In the genomic region with DNA sequence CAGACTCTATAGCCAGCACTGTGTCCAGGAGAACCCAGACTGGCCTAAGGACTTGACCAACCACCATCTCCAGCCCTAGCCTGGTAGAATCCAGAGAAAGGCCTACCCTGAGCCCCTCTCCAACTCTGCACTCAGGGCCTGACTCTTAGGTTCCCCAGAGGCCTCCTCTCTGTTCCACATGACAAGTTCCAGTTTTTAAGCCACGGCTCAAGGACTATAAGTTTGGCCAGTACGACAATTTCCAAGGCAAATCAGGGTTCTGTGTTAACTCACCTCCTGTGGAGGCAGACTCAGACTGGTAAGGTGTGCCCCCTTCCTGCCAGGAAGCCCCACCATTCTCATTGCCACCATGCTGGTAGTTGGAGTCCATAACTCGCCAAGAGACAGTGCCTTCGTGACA, we compare ENCODE assay signal across 17 mouse cellular contexts. TPM values are rescaled to one million over a fixed set of nuclear protein-coding genes. Genes with fewer than 3 reads are reported as not detected.
DNase-seq lines count a peak whose midpoint lies in the region; ATAC-seq and TF ChIP-seq lines count a peak whose summit lies in the region.
"Had no signal": no experiment of that assay in that cellular context is flagged by ENCODE, and none has a peak within 500 bp of the region (broad histone marks: within the 10 kb centered on the region; RNA-seq: fewer than 3 reads in every experiment).

No protein-coding gene starts in this region.

- no peaks in the 10 kb centered on the region for H3K27me3 ChIP-seq in heart, postnatal 0 days (ENCODE audit: control insufficient read depth, insufficient read depth, low read length)
- H3K27me3 ChIP-seq in lung, postnatal 0 days (replicated peaks; ENCODE audit: insufficient read depth, low read length) = no peaks in the 10 kb centered on the region
- peaks cover 15% of the 10 kb centered on the region for H3K27me3 ChIP-seq in E14TG2a.4 (ENCODE audit: insufficient read depth, low read length)
- H3K27me3 ChIP-seq in small intestine, adult 2 months (ENCODE audit: control insufficient read depth, insufficient read depth, low read length) = no peaks in the 10 kb centered on the region
- H3K27me3 ChIP-seq in intestine, embryonic 16.5 days (replicated peaks; ENCODE audit: control insufficient read depth, insufficient read depth, low read length) = no peaks in the 10 kb centered on the region
- H3K27me3 ChIP-seq: Patski had no signal

- no peak overlapping the region for H3K9ac ChIP-seq in heart, postnatal 0 days (replicated peaks; ENCODE audit: low read depth, low read length)
- no peak overlapping the region for H3K9ac ChIP-seq in lung, postnatal 0 days (replicated peaks; ENCODE audit: low read depth)
- no peak overlapping the region for H3K9ac ChIP-seq in intestine, embryonic 16.5 days (ENCODE audit: low read depth, low read length)
- H3K9ac ChIP-seq: embryonic facial prominence, embryonic 13.5 days; hindbrain, embryonic 15.5 days; limb, embryonic 12.5 days; liver, embryonic 13.5 days; neural tube, embryonic 13.5 days had no signal

- no peak for TF ChIP-seq POLR2A in small intestine, adult 2 months (IDR thresholded peaks at IDR 0.05; ENCODE audit: low read depth, low read length)

- no peak for DNase-seq in heart, postnatal 0 days (ENCODE audit: low spot score)
- no peak for DNase-seq in heart, adult 9 months (ENCODE audit: low spot score in 2 of 2)
- no peak for DNase-seq in lung, postnatal 0 days (ENCODE audit: low spot score)
- no peak for DNase-seq in lung, postnatal 4 days
- DNase-seq: liver, embryonic 13.5 days; right cerebral cortex, adult 18-20 months had no signal

- peak overlapping the region; percentile 66; the same call in 1 of the 2 replicates for H3K27ac ChIP-seq in heart, postnatal 0 days (ENCODE audit: low read depth)
- peak overlapping the region; percentile 82 for H3K27ac ChIP-seq in lung, postnatal 0 days (ENCODE audit: low read length)
- H3K27ac ChIP-seq in small intestine, adult 2 months (ENCODE audit: insufficient read depth, low read depth, low read length) = peak overlapping the region; percentile 89; the same call in 1 of the 2 replicates
- H3K27ac ChIP-seq in intestine, embryonic 16.5 days (ENCODE audit: low read length) = no peak overlapping the region
- H3K27ac ChIP-seq: embryonic facial prominence, embryonic 13.5 days; hindbrain, embryonic 15.5 days; limb, embryonic 12.5 days; liver, embryonic 13.5 days; neural tube, embryonic 13.5 days had no signal

- peaks cover 38% of the 10 kb centered on the region for H3K4me1 ChIP-seq in heart, postnatal 0 days (ENCODE audit: control insufficient read depth, insufficient read depth)
- peaks cover 30% of the 10 kb centered on the region; the same call in 1 of the 2 replicates for H3K4me1 ChIP-seq in lung, postnatal 0 days (ENCODE audit: insufficient read depth, low read depth, low read length)
- peaks cover 82% of the 10 kb centered on the region for H3K4me1 ChIP-seq in E14TG2a.4 (replicated peaks; ENCODE audit: low read depth, low read length)
- H3K4me1 ChIP-seq in small intestine, adult 2 months (ENCODE audit: control insufficient read depth, insufficient read depth, insufficient read length, low read length) = peaks cover 37% of the 10 kb centered on the region
- peaks cover 27% of the 10 kb centered on the region for H3K4me1 ChIP-seq in intestine, embryonic 16.5 days (ENCODE audit: control insufficient read depth, insufficient read depth, low read length)
- H3K4me1 ChIP-seq: hindbrain, embryonic 15.5 days had no signal

- H3K4me3 ChIP-seq in heart, postnatal 0 days (ENCODE audit: low read depth, low read length) = no peak overlapping the region
- no peak overlapping the region for H3K4me3 ChIP-seq in lung, postnatal 0 days (ENCODE audit: low read depth, low read length)
- H3K4me3 ChIP-seq in E14TG2a.4 (replicated peaks; ENCODE audit: low read length) = peak overlapping the region; percentile 29; the same call in 1 of the 2 replicates
- H3K4me3 ChIP-seq in small intestine, adult 2 months (ENCODE audit: low read depth, low read length) = no peak overlapping the region
- no peak overlapping the region for H3K4me3 ChIP-seq in intestine, embryonic 16.5 days (ENCODE audit: low read length)
- H3K4me3 ChIP-seq: embryonic facial prominence, embryonic 13.5 days; hindbrain, embryonic 15.5 days; limb, embryonic 12.5 days; liver, embryonic 13.5 days; neural tube, embryonic 13.5 days had no signal

- 93% methylated on average over 4 of the region's 4 CpGs for WGBS in heart, postnatal 0 days
- 83% methylated on average over 4 of the region's 4 CpGs for WGBS in lung, postnatal 0 days
- WGBS in small intestine, adult 2 months = 94% methylated on average over 4 of the region's 4 CpGs
- 85% methylated on average over 4 of the region's 4 CpGs for WGBS in intestine, embryonic 16.5 days

- no peak for TF ChIP-seq CTCF in heart, postnatal 0 days (IDR thresholded peaks at IDR 0.05; ENCODE audit: low read depth)
- no peak for TF ChIP-seq CTCF in lung, postnatal 0 days (IDR thresholded peaks at IDR 0.05)
- no peak for TF ChIP-seq CTCF in E14TG2a.4 (conservative IDR thresholded peaks at IDR 0.05; ENCODE audit: low read length)
- no peak for TF ChIP-seq CTCF in small intestine, adult 2 months (IDR thresholded peaks at IDR 0.05; ENCODE audit: extremely low read depth, insufficient read length, insufficient replicate concordance, low read depth, low read length)

- H3K4me2 ChIP-seq in heart, postnatal 0 days (ENCODE audit: low read depth, low read length) = no peak overlapping the region
- no peak overlapping the region for H3K4me2 ChIP-seq in lung, postnatal 0 days (replicated peaks; ENCODE audit: low read depth, low read length)
- H3K4me2 ChIP-seq in intestine, embryonic 16.5 days (ENCODE audit: low read depth, low read length) = no peak overlapping the region
- H3K4me2 ChIP-seq: embryonic facial prominence, embryonic 13.5 days; heart, embryonic 11.5 days; hindbrain, embryonic 15.5 days; limb, embryonic 12.5 days; liver, embryonic 13.5 days; midbrain, embryonic 11.5 days; neural tube, embryonic 13.5 days had no signal

- ATAC-seq in heart, postnatal 0 days (ENCODE audit: insufficient read depth, low read depth) = no peak
- no peak for ATAC-seq in lung, postnatal 0 days
- ATAC-seq in intestine, embryonic 16.5 days = no peak
- ATAC-seq: forebrain, embryonic 14.5 days had no signal

- no peaks in the 10 kb centered on the region for H3K36me3 ChIP-seq in heart, postnatal 0 days (replicated peaks; ENCODE audit: control insufficient read depth, insufficient read depth, low read length)
- no peaks in the 10 kb centered on the region for H3K36me3 ChIP-seq in lung, postnatal 0 days (ENCODE audit: insufficient read depth, low read length)
- H3K36me3 ChIP-seq in E14TG2a.4 (ENCODE audit: insufficient read depth, low read length) = no peaks in the 10 kb centered on the region
- H3K36me3 ChIP-seq in small intestine, adult 2 months (ENCODE audit: control insufficient read depth, insufficient read depth, low read length) = no peaks in the 10 kb centered on the region
- H3K36me3 ChIP-seq in intestine, embryonic 16.5 days (ENCODE audit: control insufficient read depth, insufficient read depth, low read length) = no peaks in the 10 kb centered on the region
- H3K36me3 ChIP-seq: embryonic facial prominence, embryonic 13.5 days; hindbrain, embryonic 15.5 days; limb, embryonic 12.5 days; liver, embryonic 13.5 days; neural tube, embryonic 13.5 days had no signal

- TF ChIP-seq EP300 in heart, postnatal 0 days (IDR thresholded peaks at IDR 0.05; ENCODE audit: low read depth) = no peak
- no peak for TF ChIP-seq EP300 in lung, postnatal 0 days (IDR thresholded peaks at IDR 0.05)

- H3K9me3 ChIP-seq in heart, postnatal 0 days (replicated peaks; ENCODE audit: control insufficient read depth, low read length) = no peaks in the 10 kb centered on the region
- H3K9me3 ChIP-seq in lung, postnatal 0 days (ENCODE audit: low read length) = no peaks in the 10 kb centered on the region
- H3K9me3 ChIP-seq in E14TG2a.4 (ENCODE audit: low read length) = peaks cover 8% of the 10 kb centered on the region; the same call in 1 of the 2 replicates
- 0 out of 2 replicates have a peak, but pooled peaks cover 7% of the 10 kb centered on the region for H3K9me3 ChIP-seq in intestine, embryonic 16.5 days (ENCODE audit: control insufficient read depth, low read length)
- H3K9me3 ChIP-seq: embryonic facial prominence, embryonic 13.5 days; hindbrain, embryonic 15.5 days; liver, embryonic 13.5 days; neural tube, embryonic 13.5 days had no signal

RNA-seq across cellular contexts. Expression of a gene that starts 6.8 kb away (rescaled TPM):
- 3.8 and 9.7 TPM in 2 replicates for total RNA-seq in heart, postnatal 0 days (2014; rRNA removed; ENCODE audit: low replicate concordance)
- 2.6 and 3.1 TPM in 2 replicates for polyA plus RNA-seq in heart, postnatal 0 days (2015; fragmentation: Nextera tagmentation; extraction: Ambion mirVana)
- polyA plus RNA-seq in lung, postnatal 0 days (2015; fragmentation: Nextera tagmentation; extraction: Ambion mirVana) = 30.7 and 33.1 TPM in 2 replicates
- polyA plus RNA-seq in small intestine, adult 2 months (2012; rRNA removed) = 113 and 128 TPM in 2 replicates
- 28.1 and 28.8 TPM in 2 replicates for polyA plus RNA-seq in intestine, embryonic 16.5 days (2015; fragmentation: Nextera tagmentation; extraction: Ambion mirVana)

RNA-seq across cellular contexts. Expression of a gene that starts 44.7 kb away (rescaled TPM):
- 1.4 and 24.8 TPM in 2 replicates for total RNA-seq in heart, postnatal 0 days (2014; rRNA removed; ENCODE audit: low replicate concordance)
- 0.71 and 1.0 TPM in 2 replicates for polyA plus RNA-seq in heart, postnatal 0 days (2015; fragmentation: Nextera tagmentation; extraction: Ambion mirVana)
- polyA plus RNA-seq in lung, postnatal 0 days (2015; fragmentation: Nextera tagmentation; extraction: Ambion mirVana) = 1.9 and 2.1 TPM in 2 replicates
- 12.6 and 25.1 TPM in 2 replicates for polyA plus RNA-seq in small intestine, adult 2 months (2012; rRNA removed)
- 15.7 and 16.5 TPM in 2 replicates for polyA plus RNA-seq in intestine, embryonic 16.5 days (2015; fragmentation: Nextera tagmentation; extraction: Ambion mirVana)
- polyA plus RNA-seq: Patski had no signal
